Mouse (Mus musculus): ENCODE results near the gene Gm5460.
A peak's percentile ranks its signal among the peaks of the same experiment; 100 is the strongest.

Gm5460 gene

DNA sequence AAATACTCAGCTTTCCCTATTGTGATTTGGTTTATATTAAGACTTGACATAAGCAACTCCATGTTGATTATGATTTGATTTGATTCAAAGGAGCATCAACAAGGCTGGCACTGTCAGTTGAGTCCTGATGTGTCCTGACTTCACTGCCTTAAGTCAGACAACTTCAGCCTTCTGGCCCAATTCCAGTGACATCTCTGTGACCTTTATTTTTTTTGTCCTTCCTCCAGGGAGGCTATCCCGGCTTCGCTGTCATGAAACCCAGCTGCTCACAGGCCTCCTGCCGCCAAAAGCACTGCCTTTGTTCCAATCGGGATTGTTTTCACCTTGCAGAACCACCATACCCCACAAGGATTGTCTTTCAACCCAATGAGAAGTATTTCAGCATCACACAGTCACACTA is 58.8 kb downstream of the Gm5460 start:
- no peak for DNase-seq (ENCODE audit: low spot score in 2 of 2)

- no peak for DNase-seq (ENCODE audit: low spot score in 2 of 2)
Observed at GRCm38 (mm10) chr14:34077222-34077621, 60.7 kb downstream of the Gm5460 start.

DNA sequence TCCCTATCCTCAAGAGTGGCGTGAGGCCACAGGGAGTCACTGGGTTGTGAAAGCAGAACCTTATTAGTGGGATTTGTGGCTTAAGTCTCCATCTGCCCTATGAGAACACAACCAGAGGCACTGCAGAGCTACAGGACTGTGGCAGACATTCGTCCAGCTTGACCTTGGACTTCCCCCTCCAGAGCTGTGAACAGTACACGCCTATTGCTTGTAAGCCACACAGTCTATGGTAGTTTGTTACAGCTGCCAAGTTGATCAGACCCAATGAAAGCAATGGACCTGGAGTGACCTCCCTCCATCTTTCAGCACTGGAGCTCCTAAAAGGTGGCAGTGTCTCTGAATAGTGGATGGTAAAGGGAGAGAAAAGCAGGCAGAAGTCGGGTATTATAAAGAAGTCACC is 61.7 kb downstream of the Gm5460 start:
- no peak for DNase-seq (ENCODE audit: low spot score in 2 of 2)

- DNase-seq (ENCODE audit: low spot score in 2 of 2) = peak; percentile 21 to 75
Observed at GRCm38 (mm10) chr14:34080321-34080997, 63.9 kb downstream of the Gm5460 start.

- DNase-seq (ENCODE audit: low spot score in 2 of 2) = no peak
Observed at GRCm38 (mm10) chr14:34085731-34086130, 69.2 kb downstream of the Gm5460 start, which contains the start of gene Anxa8. TSS of gene Anxa8 (plus strand) at chr14:34085981.

DNA sequence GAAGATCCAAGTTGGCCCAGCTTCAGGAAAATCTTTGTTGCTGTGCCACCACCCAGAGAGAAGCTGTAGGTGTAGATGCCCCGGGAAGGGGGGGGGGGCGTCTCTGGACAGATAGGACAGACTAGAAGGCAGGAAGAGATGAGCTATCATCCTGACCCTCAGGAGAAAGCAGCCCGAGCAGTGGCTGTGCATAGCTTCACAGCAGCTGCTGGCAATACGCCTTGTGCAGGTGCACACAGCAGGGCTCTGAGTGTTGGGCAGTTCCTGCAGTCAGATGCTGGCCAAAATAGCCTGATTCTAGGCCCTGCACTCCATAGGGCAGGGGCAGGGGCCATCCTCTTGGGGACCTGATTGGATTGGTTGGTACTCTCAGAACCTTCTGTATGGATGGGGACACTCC is 70.2 kb downstream of the Gm5460 start:
- DNase-seq (ENCODE audit: low spot score in 2 of 2) = no peak

- DNase-seq (ENCODE audit: low spot score in 2 of 2) = no peak
Observed at GRCm38 (mm10) chr14:34087856-34088398, 71.4 kb downstream of the Gm5460 start.

- DNase-seq (ENCODE audit: low spot score in 2 of 2) = no peak
Observed at GRCm38 (mm10) chr14:34089796-34090195, 73.2 kb downstream of the Gm5460 start.

DNA sequence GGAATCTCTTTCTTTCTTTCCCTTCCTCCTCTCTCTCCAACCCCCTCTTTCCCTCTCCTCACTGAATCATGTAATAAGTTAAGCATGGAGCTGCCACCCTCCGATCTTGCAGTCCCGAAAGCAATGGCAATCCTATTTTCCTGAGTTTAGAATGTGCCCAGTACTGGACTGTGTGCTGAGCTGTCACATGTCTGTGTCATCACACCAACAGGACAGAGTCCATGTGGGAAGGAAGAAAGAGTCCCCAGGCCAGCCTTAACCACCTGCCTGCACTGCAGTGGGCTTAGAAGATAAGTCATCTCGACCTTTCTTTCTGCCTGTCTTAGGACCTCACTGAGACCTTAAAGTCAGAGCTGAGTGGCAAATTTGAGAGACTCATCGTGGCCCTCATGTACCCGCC is 74.9 kb downstream of the Gm5460 start:
- no peak for DNase-seq (ENCODE audit: low spot score in 2 of 2)

DNA sequence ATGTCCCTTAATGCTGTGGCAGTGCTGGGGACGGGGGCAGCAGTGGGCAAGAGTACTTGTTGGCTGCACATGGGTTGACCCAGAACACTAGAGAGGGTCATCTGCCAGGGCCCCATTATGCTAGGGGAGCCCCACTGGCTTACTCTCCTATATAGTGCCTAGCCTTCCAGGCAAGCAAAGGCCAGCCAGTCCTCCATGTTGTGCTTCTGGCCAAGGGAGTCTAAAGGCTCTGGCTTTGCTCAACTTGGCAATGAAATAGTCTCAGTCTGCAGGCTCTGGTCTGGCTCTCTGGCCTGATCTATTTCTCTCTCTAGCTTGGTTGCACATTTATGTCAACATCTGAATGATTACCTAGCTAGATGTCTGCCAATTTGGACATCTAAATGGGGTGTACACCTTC is 76.3 kb downstream of the Gm5460 start:
- DNase-seq (ENCODE audit: low spot score in 2 of 2) = no peak

DNA sequence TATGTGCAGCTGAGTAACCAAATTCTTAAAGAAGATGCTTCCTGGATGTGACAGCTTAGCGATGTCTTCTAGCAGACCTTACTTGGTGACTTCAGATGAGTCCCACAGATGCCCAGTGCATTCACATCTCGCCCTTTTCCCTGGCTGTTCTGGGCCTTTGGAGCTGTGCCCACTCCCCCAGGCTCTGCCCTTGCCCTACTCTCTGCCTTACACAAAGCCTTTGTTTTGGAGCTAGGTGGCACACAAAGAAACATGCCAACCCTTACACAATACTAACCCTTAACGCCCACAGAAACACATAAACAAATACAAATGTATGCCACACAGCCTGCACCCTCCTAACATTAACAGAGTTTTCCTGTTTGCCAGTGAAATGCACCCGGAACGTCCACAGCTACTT is 79.6 kb downstream of the Gm5460 start:
- no peak for DNase-seq (ENCODE audit: low spot score in 2 of 2)
